Mouse (Mus musculus): ENCODE measurements around the gene Pttg1ip.

GRCm38 (mm10) chr10:77603021-77603420, 21.5 kb downstream of the Pttg1ip start:
- TF ChIP-seq POLR2A (IDR thresholded peaks at IDR 0.05; ENCODE audit: control insufficient read depth, low read depth, low read length) (no peak), CTCF (IDR thresholded peaks at IDR 0.05; ENCODE audit: control insufficient read depth, insufficient read depth, insufficient replicate concordance, low read depth, low read length) (no peak)

All from testis, adult 2 months (tissue).